Mouse (Mus musculus) limb, embryonic 11.5 days (tissue): Measurements from ENCODE around the gene Noct. TPM values are rescaled to one million over a fixed set of nuclear protein-coding genes. Genes with fewer than 3 reads are reported as not detected.
"Not testable (repeated sequence)": the region's sequence is repeated elsewhere in the genome, so short reads cannot be mapped to it uniquely, and the experiment has no call there.

Experiments
- ATAC-seq: fragments of 200-750 bp; cut with Nextera tagmentation; 2 replicates; pipeline ENCODE4 v1.8.0; 2017; ENCODE audit warnings: low read depth; ENCODE audit not compliant: insufficient number of reproducible peaks, low FRiP score, low TSS enrichment
- DNase-seq: peaks from one replicate; pipeline ENCODE4 v3.0.0-alpha.2; 2015; ENCODE audit warnings: low spot score
- H3K27ac ChIP-seq: fragments of 300-500 bp; sonication (generic); replicated peaks from 2 replicates; pipeline ENCODE4 v1.5.1; 2014; ENCODE audit warnings: low read depth, mild to moderate bottlenecking, low read length
- H3K27me3 ChIP-seq: fragments of 300-500 bp; sonication (generic); 2 replicates; pipeline ENCODE4 v1.6.1; 2014; ENCODE audit warnings: mild to moderate bottlenecking, low read length, mixed read lengths; ENCODE audit not compliant: control insufficient read depth, insufficient read depth
- H3K36me3 ChIP-seq: fragments of 300-500 bp; sonication (generic); 2 replicates; pipeline ENCODE4 v1.6.1; 2014; ENCODE audit warnings: mild to moderate bottlenecking, low read length, moderate library complexity, mixed read lengths; ENCODE audit not compliant: control insufficient read depth, insufficient read depth
- H3K4me1 ChIP-seq: fragments of 300-500 bp; sonication (generic); 2 replicates; pipeline ENCODE4 v1.6.1; 2014; ENCODE audit warnings: low read length, mixed read lengths; ENCODE audit not compliant: control insufficient read depth, insufficient read depth
- H3K4me2 ChIP-seq: fragments of 300-500 bp; sonication (generic); 2 replicates; pipeline ENCODE4 v1.6.1; 2014; ENCODE audit warnings: low read depth, mild to moderate bottlenecking, moderate library complexity; ENCODE audit not compliant: severe bottlenecking
- H3K4me3 ChIP-seq: fragments of 300-500 bp; sonication (generic); 2 replicates; pipeline ENCODE4 v1.5.1; 2014; ENCODE audit warnings: low read depth, low read length
- H3K9ac ChIP-seq: fragments of 300-500 bp; sonication (generic); 2 replicates; pipeline ENCODE4 v1.6.1; 2014; ENCODE audit warnings: mild to moderate bottlenecking, low read length
- H3K9me3 ChIP-seq: fragments of 300-500 bp; sonication (generic); 2 replicates; pipeline ENCODE4 v1.6.1; 2016; ENCODE audit warnings: low read length; ENCODE audit not compliant: control insufficient read depth
- WGBS: fragments of 180-500 bp; shearing (Covaris S2); extraction: QIAGEN DNeasy Blood & Tissue Kit; methylation state at CpG from one replicate; pipeline ENCODE4 v1.1.7; 2014; 5-methylcytosine and 5-hydroxymethylcytosine counted together
- polyA plus RNA-seq: library from polyadenylated mRNA; unstranded; fragments of >200 nt; fragmentation: Nextera tagmentation; extraction: Ambion mirVana; gene quantifications from 2 replicates; pipeline ENCODE4 v1.2.1, GENCODE M21; 2014

The Noct gene
- polyA plus RNA-seq, 1 experiment from 2014 or later: 14.0 TPM

DNA sequence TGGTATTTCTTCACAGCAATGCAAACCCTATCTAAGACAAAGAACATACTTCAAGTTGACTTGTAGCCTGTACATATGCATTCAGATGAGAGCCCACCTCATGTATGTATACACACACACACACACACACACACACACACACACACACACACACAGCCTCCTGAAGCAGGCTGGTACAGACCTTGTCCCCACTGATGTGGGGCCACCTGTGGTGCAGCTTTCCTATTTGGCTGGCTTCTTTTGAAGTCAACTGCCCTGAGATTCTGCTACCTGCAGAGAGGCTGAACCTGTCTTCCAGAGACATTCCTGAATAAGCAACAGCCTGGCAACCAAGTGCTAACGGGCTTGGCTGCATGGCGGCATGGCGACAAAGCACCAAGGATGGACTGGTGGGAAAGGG is 13.8 kb upstream of the Noct start:
- Histone ChIP-seq H3K4me2 (no peak overlapping the region), H3K9me3 (no peaks in the 10 kb centered on the region), H3K9ac (no peak overlapping the region), H3K27me3 (no peaks in the 10 kb centered on the region), H3K4me3 (no peak overlapping the region), H3K4me1 (no peaks in the 10 kb centered on the region), H3K27ac (no peak overlapping the region), H3K36me3 (no peaks in the 10 kb centered on the region)
- DNase-seq: no peak
- 92% methylated on average over 3 of the region's 3 CpGs for WGBS
- no peak for ATAC-seq

- H3K4me2 ChIP-seq: no peak overlapping the region
- no peaks in the 10 kb centered on the region for H3K4me1 ChIP-seq
- no peaks in the 10 kb centered on the region for H3K36me3 ChIP-seq
- no peaks in the 10 kb centered on the region for H3K27me3 ChIP-seq
- WGBS: 95% methylated on average over 3 of the region's 3 CpGs
- no peak overlapping the region for H3K27ac ChIP-seq
- H3K9ac ChIP-seq: no peak overlapping the region
- DNase-seq (no peak), ATAC-seq (no peak)
- no peak overlapping the region for H3K4me3 ChIP-seq
- H3K9me3 ChIP-seq: no peaks in the 10 kb centered on the region
These were observed 11.1 kb upstream of the Noct start for GRCm38 (mm10) chr3:51213111-51213510.

DNA sequence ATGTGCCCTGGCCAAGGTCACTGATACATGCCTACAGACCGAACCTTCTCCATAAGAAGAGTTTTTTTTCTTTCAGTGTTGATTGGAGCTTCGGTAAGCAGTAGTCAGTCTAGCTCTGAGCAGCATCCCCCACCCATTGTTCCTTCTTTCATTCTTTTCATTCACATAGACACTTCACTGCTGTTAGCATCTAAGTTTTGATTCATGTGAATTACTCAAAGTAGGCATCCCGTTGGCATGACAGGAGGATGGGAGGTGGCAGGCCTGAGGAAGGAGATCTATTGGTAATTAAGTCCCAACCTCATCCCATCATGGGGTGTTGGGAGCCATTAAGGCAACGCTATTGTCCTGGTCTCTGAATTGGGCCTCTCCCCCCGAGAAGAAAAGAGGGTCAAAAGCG is 8.6 kb upstream of the Noct start:
- no peaks in the 10 kb centered on the region for H3K36me3 ChIP-seq
- DNase-seq (no peak), ATAC-seq (no peak)

DNA sequence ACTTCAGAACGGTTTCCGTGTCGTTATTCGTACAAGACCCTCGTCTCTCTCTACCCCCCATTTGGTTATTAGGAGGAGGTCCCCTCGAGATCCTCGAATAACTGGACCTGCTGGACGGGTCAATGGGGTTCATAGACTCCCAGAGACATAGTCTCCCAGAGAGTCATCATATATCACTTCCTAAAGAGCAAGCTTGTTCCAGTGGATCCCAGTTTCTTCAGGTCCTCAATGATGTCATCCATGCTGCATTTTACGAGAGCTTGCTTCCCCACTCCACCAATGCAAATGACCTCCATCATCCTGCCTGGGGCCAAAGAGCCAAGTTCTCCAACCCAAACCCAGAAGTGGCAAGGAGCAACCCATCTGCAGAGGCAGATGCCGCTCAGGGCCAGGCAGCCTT is 7.9 kb upstream of the Noct start:
- not testable (repeated sequence) for H3K9ac ChIP-seq, H3K9me3 ChIP-seq, H3K27me3 ChIP-seq, H3K4me1 ChIP-seq, H3K4me2 ChIP-seq, H3K27ac ChIP-seq, H3K4me3 ChIP-seq, ATAC-seq, DNase-seq, H3K36me3 ChIP-seq
- WGBS: 80% methylated on average over 5 of the region's 10 CpGs

More for the DNA sequence above, 8.6 kb upstream of the Noct start:
- Histone ChIP-seq H3K4me1 (no peaks in the 10 kb centered on the region), H3K4me2 (no peak overlapping the region), H3K4me3 (no peak overlapping the region), H3K9ac (no peak overlapping the region), H3K9me3 (no peaks in the 10 kb centered on the region), H3K27me3 (no peaks in the 10 kb centered on the region), H3K27ac (no peak overlapping the region)
- WGBS: 92% methylated on average over 6 of the region's 6 CpGs

GRCm38 (mm10) chr3:51218385-51218784 is 5.9 kb upstream of the Noct start:
- ATAC-seq, H3K27me3 ChIP-seq, DNase-seq, H3K27ac ChIP-seq, H3K4me2 ChIP-seq, H3K36me3 ChIP-seq, H3K4me1 ChIP-seq, H3K4me3 ChIP-seq, H3K9ac ChIP-seq, H3K9me3 ChIP-seq: not testable (repeated sequence)
- 88% methylated on average over 6 of the region's 6 CpGs for WGBS

GRCm38 (mm10) chr3:51219213-51219612 is 5.0 kb upstream of the Noct start:
- WGBS: 83% methylated on average over 5 of the region's 5 CpGs

GRCm38 (mm10) chr3:51220846-51221245 is 3.4 kb upstream of the Noct start:
- WGBS: 45% methylated on average over 4 of the region's 4 CpGs
- no peak overlapping the region for H3K27ac ChIP-seq

More at GRCm38 (mm10) chr3:51219213-51219612, 5.0 kb upstream of the Noct start:
- Histone ChIP-seq H3K27ac (no peak overlapping the region), H3K9me3 (no peaks in the 10 kb centered on the region), H3K4me1 (no peaks in the 10 kb centered on the region), H3K9ac (no peak overlapping the region), H3K27me3 (no peaks in the 10 kb centered on the region), H3K4me3 (no peak overlapping the region), H3K36me3 (no peaks in the 10 kb centered on the region), H3K4me2 (no peak overlapping the region)
- no peak for ATAC-seq
- DNase-seq: no peak

DNA sequence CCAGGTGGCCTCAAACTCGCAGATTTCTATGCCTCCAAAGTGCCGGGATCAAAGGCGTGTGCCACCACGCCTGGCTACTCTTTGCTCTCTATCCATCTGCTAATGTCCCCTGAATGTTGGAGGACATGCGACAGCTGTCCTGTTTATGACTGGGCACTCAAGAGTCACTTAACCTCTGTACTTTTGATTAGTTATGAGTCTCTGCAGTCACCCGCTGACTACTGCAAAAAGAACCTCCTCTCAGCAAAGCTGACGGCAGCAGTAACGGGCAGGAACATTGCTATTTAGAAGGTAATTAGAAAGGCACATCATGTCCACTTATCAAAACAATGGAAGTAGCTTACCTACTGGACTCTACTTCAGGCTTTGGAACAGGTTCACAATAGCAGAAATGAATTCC is 2.4 kb upstream of the Noct start:
- H3K9ac ChIP-seq: no peak overlapping the region
- no peak for DNase-seq
- WGBS: 63% methylated on average over 8 of the region's 8 CpGs
- H3K9me3 ChIP-seq: no peaks in the 10 kb centered on the region
- H3K36me3 ChIP-seq: no peaks in the 10 kb centered on the region
- no peaks in the 10 kb centered on the region; the same call in 1 of the 2 replicates for H3K4me1 ChIP-seq
- no peaks in the 10 kb centered on the region for H3K27me3 ChIP-seq
- no peak overlapping the region for H3K4me2 ChIP-seq
- H3K4me3 ChIP-seq: no peak overlapping the region
- no peak overlapping the region for H3K27ac ChIP-seq
- no peak for ATAC-seq

More at GRCm38 (mm10) chr3:51220846-51221245, 3.4 kb upstream of the Noct start:
- DNase-seq (no peak), ATAC-seq (no peak)
- Histone ChIP-seq H3K4me1 (no peaks in the 10 kb centered on the region; the same call in 1 of the 2 replicates), H3K9ac (no peak overlapping the region), H3K36me3 (no peaks in the 10 kb centered on the region), H3K4me3 (no peak overlapping the region), H3K27me3 (no peaks in the 10 kb centered on the region), H3K9me3 (no peaks in the 10 kb centered on the region), H3K4me2 (no peak overlapping the region)

- H3K4me1 ChIP-seq: no peaks in the 10 kb centered on the region; the same call in 1 of the 2 replicates
- no peaks in the 10 kb centered on the region for H3K36me3 ChIP-seq
- H3K4me3 ChIP-seq: no peak overlapping the region
- ATAC-seq (no peak), DNase-seq (no peak)
- 94% methylated on average over 6 of the region's 6 CpGs for WGBS
- no peaks in the 10 kb centered on the region for H3K9me3 ChIP-seq
- no peak overlapping the region for H3K27ac ChIP-seq
- H3K4me2 ChIP-seq: no peak overlapping the region
- H3K27me3 ChIP-seq: no peaks in the 10 kb centered on the region
- no peak overlapping the region for H3K9ac ChIP-seq
These were observed 1.9 kb upstream of the Noct start for GRCm38 (mm10) chr3:51222302-51222701.
